10 mouse cellular contexts compared by ENCODE assay signal in genomic region chr17:34971694-34972068, GRCm38 (mm10). TPM values are rescaled to one million over a fixed set of nuclear protein-coding genes. Genes with fewer than 3 reads are reported as not detected.
DNase-seq lines count a peak whose midpoint lies in the region; ATAC-seq and TF ChIP-seq lines count a peak whose summit lies in the region.
"Not testable (repeated sequence)": the region's sequence is repeated elsewhere in the genome, so short reads cannot be mapped to it uniquely, and the experiment has no call there.
"Had no signal": no experiment of that assay in that cellular context is flagged by ENCODE, and none has a peak within 500 bp of the region (broad histone marks: within the 10 kb centered on the region; RNA-seq: fewer than 3 reads in every experiment).

No protein-coding gene starts in this region.

- not testable (repeated sequence) for H3K4me1 ChIP-seq in brown adipose tissue, adult 24 weeks (ENCODE audit: control insufficient read depth, insufficient read depth, insufficient read length, low read length); forebrain, embryonic 10.5 days; heart, embryonic 12.5 days (replicated peaks); hindbrain, postnatal 0 days (ENCODE audit: insufficient read depth, low read length); liver, embryonic 16.5 days (ENCODE audit: control insufficient read depth, low read depth, low read length); midbrain, embryonic 13.5 days (replicated peaks); spleen, adult 2 months (ENCODE audit: control insufficient read depth, insufficient read depth, insufficient read length)

- DNase-seq in forebrain, embryonic 10.5 days (ENCODE audit: extremely low spot score, low spot score); hindbrain, postnatal 0 days (ENCODE audit: low spot score); left cerebral cortex, adult 2 months (ENCODE audit: extremely low spot score in 1 of 2, low spot score in 2 of 2); spleen, adult 2 months (ENCODE audit: low read depth in 1 of 2, low spot score in 2 of 2): not testable (repeated sequence)

- H3K9me3 ChIP-seq in forebrain, embryonic 10.5 days; heart, embryonic 12.5 days (replicated peaks); hindbrain, postnatal 0 days (ENCODE audit: low read length); liver, embryonic 16.5 days (replicated peaks; ENCODE audit: control insufficient read depth, low read length); midbrain, embryonic 13.5 days: not testable (repeated sequence)

- H3K27ac ChIP-seq in brown adipose tissue, adult 24 weeks (replicated peaks; ENCODE audit: low read depth, low read length); forebrain, embryonic 10.5 days; heart, embryonic 12.5 days (ENCODE audit: poor library complexity, severe bottlenecking); hindbrain, postnatal 0 days; left cerebral cortex, adult 2 months; liver, embryonic 16.5 days (ENCODE audit: low read length); midbrain, embryonic 13.5 days; spleen, adult 2 months (ENCODE audit: insufficient read depth, low read length): not testable (repeated sequence)

- H3K27me3 ChIP-seq in forebrain, embryonic 10.5 days (ENCODE audit: poor library complexity, severe bottlenecking), result peaks cover 56% of the 10 kb centered on the region
- peaks cover 26% of the 10 kb centered on the region for H3K27me3 ChIP-seq in heart, embryonic 12.5 days (replicated peaks)
- H3K27me3 ChIP-seq in hindbrain, postnatal 0 days (ENCODE audit: insufficient read depth, low read length), result peaks cover 14% of the 10 kb centered on the region; the same call in 1 of the 2 replicates
- peaks cover 51% of the 10 kb centered on the region for H3K27me3 ChIP-seq in liver, embryonic 16.5 days (ENCODE audit: control insufficient read depth, insufficient read depth, low read depth, low read length)
- peaks cover 43% of the 10 kb centered on the region for H3K27me3 ChIP-seq in midbrain, embryonic 13.5 days
- not testable (repeated sequence) for H3K27me3 ChIP-seq in spleen, adult 2 months (ENCODE audit: control insufficient read depth, insufficient read depth, low read length)

- 2% methylated on average over 31 of the region's 43 CpGs for WGBS in forebrain, embryonic 10.5 days
- 1% methylated on average over 18 of the region's 43 CpGs for WGBS in heart, embryonic 12.5 days
- WGBS in hindbrain, postnatal 0 days, result under 1% methylated on average over 25 of the region's 43 CpGs
- WGBS in liver, embryonic 16.5 days (ENCODE audit: insufficient replicate concordance), result 4% methylated on average over 18 of the region's 43 CpGs
- 6% methylated on average over 24 of the region's 43 CpGs for WGBS in midbrain, embryonic 13.5 days
- WGBS in spleen, adult 2 months, result under 1% methylated on average over 15 of the region's 43 CpGs

- TF ChIP-seq CTCF in hindbrain, postnatal 0 days (IDR thresholded peaks at IDR 0.05; ENCODE audit: low read depth); left cerebral cortex, adult 2 months (IDR thresholded peaks at IDR 0.05); spleen, adult 2 months (IDR thresholded peaks at IDR 0.05; ENCODE audit: extremely low read depth, insufficient read depth, insufficient read length, insufficient replicate concordance): not testable (repeated sequence)

- intact Hi-C loops in left cerebral cortex, adult 2 months (cut with DNase I), result not testable (repeated sequence)

- TF ChIP-seq POLR2A in spleen, adult 2 months (IDR thresholded peaks at IDR 0.05; ENCODE audit: low read depth, low read length), result not testable (repeated sequence)

- H3K4me2 ChIP-seq in heart, embryonic 12.5 days, result peak overlapping the region; percentile 90
- H3K4me2 ChIP-seq in hindbrain, postnatal 0 days (ENCODE audit: low read depth, low read length), result peak overlapping the region; percentile 68; the same call in 1 of the 2 replicates
- peak overlapping the region; percentile 63 for H3K4me2 ChIP-seq in liver, embryonic 16.5 days (ENCODE audit: low read depth, low read length)
- H3K4me2 ChIP-seq in midbrain, embryonic 13.5 days (replicated peaks), result peak overlapping the region; percentile 72

- peak overlapping the region; percentile 42 for H3K4me3 ChIP-seq in brown adipose tissue, adult 24 weeks (ENCODE audit: insufficient read depth, low read depth, low read length)
- peak overlapping the region; percentile 57 for H3K4me3 ChIP-seq in forebrain, embryonic 10.5 days
- peak overlapping the region; percentile 53 for H3K4me3 ChIP-seq in heart, embryonic 12.5 days
- H3K4me3 ChIP-seq in hindbrain, postnatal 0 days (ENCODE audit: low read length), result peak overlapping the region; percentile 36
- peak overlapping the region; percentile 52 for H3K4me3 ChIP-seq in left cerebral cortex, adult 2 months
- peak overlapping the region; percentile 36; the same call in 1 of the 2 replicates for H3K4me3 ChIP-seq in liver, embryonic 16.5 days (ENCODE audit: low read depth, low read length)
- H3K4me3 ChIP-seq in midbrain, embryonic 13.5 days (replicated peaks), result peak overlapping the region; percentile 41
- peak overlapping the region; percentile 40 for H3K4me3 ChIP-seq in spleen, adult 2 months (ENCODE audit: extremely low read depth, insufficient read depth, insufficient read length)

- not testable (repeated sequence) for H3K36me3 ChIP-seq in forebrain, embryonic 10.5 days (replicated peaks); heart, embryonic 12.5 days; hindbrain, postnatal 0 days (ENCODE audit: insufficient read depth, low read length); liver, embryonic 16.5 days (ENCODE audit: control insufficient read depth, insufficient read depth); midbrain, embryonic 13.5 days; spleen, adult 2 months (ENCODE audit: control insufficient read depth, insufficient read depth, low read length)

- peak; percentile 20 for ATAC-seq in heart, embryonic 12.5 days (ENCODE audit: insufficient number of reproducible peaks, low FRiP score)
- peak; percentile 66 for ATAC-seq in hindbrain, postnatal 0 days
- ATAC-seq in liver, embryonic 16.5 days (ENCODE audit: low read depth), result peak; percentile 10
- peak; percentile 62; the same call in 1 of the 2 replicates for ATAC-seq in midbrain, embryonic 13.5 days

- H3K9ac ChIP-seq in heart, embryonic 12.5 days; hindbrain, postnatal 0 days (replicated peaks; ENCODE audit: low read length); liver, embryonic 16.5 days (ENCODE audit: low read depth, low read length); midbrain, embryonic 13.5 days (replicated peaks): not testable (repeated sequence)

RNA-seq across cellular contexts. Expression of gene Hspa1a, which starts 0.3 kb away (rescaled TPM):
- 6.3 and 18.9 TPM in 2 replicates for polyA plus RNA-seq in brown adipose tissue, adult 24 weeks (2012; ENCODE audit: insufficient read depth, insufficient read length, missing spikeins)
- polyA plus RNA-seq in forebrain, embryonic 10.5 days (2016; fragmentation: Nextera tagmentation; extraction: Ambion mirVana), result 0.94 and 2.1 TPM in 2 replicates
- polyA plus RNA-seq in heart, embryonic 12.5 days (2016; fragmentation: Nextera tagmentation; extraction: Ambion mirVana), result 6.2 and 6.4 TPM in 2 replicates
- total RNA-seq in hindbrain, postnatal 0 days (2014; rRNA removed), result 25.0 and 29.0 TPM in 2 replicates
- 13.6 and 14.7 TPM in 2 replicates for polyA plus RNA-seq in hindbrain, postnatal 0 days (2015; fragmentation: Nextera tagmentation; extraction: Ambion mirVana)
- 10 to 100 TPM; 14.5 to 17.2 TPM for total RNA-seq in left cerebral cortex, adult 2 months (2021)
- 0.87 and 1.5 TPM in 2 replicates for polyA plus RNA-seq in liver, embryonic 16.5 days (2015; fragmentation: Nextera tagmentation; extraction: Ambion mirVana)
- 2.8 and 2.9 TPM in 2 replicates for polyA plus RNA-seq in midbrain, embryonic 13.5 days (2015; fragmentation: Nextera tagmentation; extraction: Ambion mirVana)
- polyA plus RNA-seq in spleen, adult 2 months (2012; rRNA removed), result 4.2 and 6.7 TPM in 2 replicates

RNA-seq across cellular contexts. Expression of gene Hspa1l, which starts 0.8 kb away (rescaled TPM):
- polyA plus RNA-seq in brown adipose tissue, adult 24 weeks (2012; ENCODE audit: insufficient read depth, insufficient read length, missing spikeins), result 0.48 and 0.71 TPM in 2 replicates
- polyA plus RNA-seq in forebrain, embryonic 10.5 days (2016; fragmentation: Nextera tagmentation; extraction: Ambion mirVana), result 1.1 TPM in 2 replicates
- polyA plus RNA-seq in heart, embryonic 12.5 days (2016; fragmentation: Nextera tagmentation; extraction: Ambion mirVana), result 2.9 and 3.1 TPM in 2 replicates
- 0.99 and 1.4 TPM in 2 replicates for total RNA-seq in hindbrain, postnatal 0 days (2014; rRNA removed)
- polyA plus RNA-seq in hindbrain, postnatal 0 days (2015; fragmentation: Nextera tagmentation; extraction: Ambion mirVana), result 0.76 TPM in 2 replicates
- total RNA-seq in left cerebral cortex, adult 2 months (2021), result under 1 TPM; 0.34 to 0.42 TPM
- 0.21 and 0.27 TPM in 2 replicates for polyA plus RNA-seq in liver, embryonic 16.5 days (2015; fragmentation: Nextera tagmentation; extraction: Ambion mirVana)
- polyA plus RNA-seq in midbrain, embryonic 13.5 days (2015; fragmentation: Nextera tagmentation; extraction: Ambion mirVana), result 0.55 and 1.5 TPM in 2 replicates
- 0.05 and 0.06 TPM in 2 replicates for polyA plus RNA-seq in spleen, adult 2 months (2012; rRNA removed)

RNA-seq across cellular contexts. Expression of gene Gm20481, which starts 2.0 kb away (rescaled TPM):
- not detected in 2 replicates for polyA plus RNA-seq in brown adipose tissue, adult 24 weeks (2012; ENCODE audit: insufficient read depth, insufficient read length, missing spikeins)
- not detected in 2 replicates for polyA plus RNA-seq in forebrain, embryonic 10.5 days (2016; fragmentation: Nextera tagmentation; extraction: Ambion mirVana)
- polyA plus RNA-seq in heart, embryonic 12.5 days (2016; fragmentation: Nextera tagmentation; extraction: Ambion mirVana), result not detected in 2 replicates
- total RNA-seq in hindbrain, postnatal 0 days (2014; rRNA removed), result not detected in 2 replicates
- polyA plus RNA-seq in hindbrain, postnatal 0 days (2015; fragmentation: Nextera tagmentation; extraction: Ambion mirVana), result not detected in 2 replicates
- not detected for total RNA-seq in left cerebral cortex, adult 2 months (2021)
- polyA plus RNA-seq in liver, embryonic 16.5 days (2015; fragmentation: Nextera tagmentation; extraction: Ambion mirVana), result not detected in 2 replicates
- polyA plus RNA-seq in midbrain, embryonic 13.5 days (2015; fragmentation: Nextera tagmentation; extraction: Ambion mirVana), result not detected in 2 replicates
- not detected in 2 replicates for polyA plus RNA-seq in spleen, adult 2 months (2012; rRNA removed)
- total RNA-seq: layer of hippocampus, postnatal 36 days had no signal
- polyA plus RNA-seq: urinary bladder, adult 2 months had no signal

RNA-seq across cellular contexts. Expression of gene Lsm2, which starts 10.0 kb away (rescaled TPM):
- polyA plus RNA-seq in brown adipose tissue, adult 24 weeks (2012; ENCODE audit: insufficient read depth, insufficient read length, missing spikeins), result 22.4 and 29.8 TPM in 2 replicates
- 363 and 375 TPM in 2 replicates for polyA plus RNA-seq in forebrain, embryonic 10.5 days (2016; fragmentation: Nextera tagmentation; extraction: Ambion mirVana)
- 143 and 145 TPM in 2 replicates for polyA plus RNA-seq in heart, embryonic 12.5 days (2016; fragmentation: Nextera tagmentation; extraction: Ambion mirVana)
- total RNA-seq in hindbrain, postnatal 0 days (2014; rRNA removed), result 35.5 and 43.1 TPM in 2 replicates
- 106 and 110 TPM in 2 replicates for polyA plus RNA-seq in hindbrain, postnatal 0 days (2015; fragmentation: Nextera tagmentation; extraction: Ambion mirVana)
- 10 to 100 TPM; 15.8 to 18.4 TPM for total RNA-seq in left cerebral cortex, adult 2 months (2021)
- polyA plus RNA-seq in liver, embryonic 16.5 days (2015; fragmentation: Nextera tagmentation; extraction: Ambion mirVana), result 97.6 and 103 TPM in 2 replicates
- 141 and 150 TPM in 2 replicates for polyA plus RNA-seq in midbrain, embryonic 13.5 days (2015; fragmentation: Nextera tagmentation; extraction: Ambion mirVana)
- 60.7 and 65.2 TPM in 2 replicates for polyA plus RNA-seq in spleen, adult 2 months (2012; rRNA removed)

RNA-seq across cellular contexts. Expression of gene Hspa1b, which starts 12.6 kb away (rescaled TPM):
- polyA plus RNA-seq in brown adipose tissue, adult 24 weeks (2012; ENCODE audit: insufficient read depth, insufficient read length, missing spikeins), result 5.2 and 26.8 TPM in 2 replicates
- 0.07 TPM in 1 of 2 replicates, not detected in the other for polyA plus RNA-seq in forebrain, embryonic 10.5 days (2016; fragmentation: Nextera tagmentation; extraction: Ambion mirVana)
- 0.12 and 0.13 TPM in 2 replicates for polyA plus RNA-seq in heart, embryonic 12.5 days (2016; fragmentation: Nextera tagmentation; extraction: Ambion mirVana)
- total RNA-seq in hindbrain, postnatal 0 days (2014; rRNA removed), result 15.2 and 20.4 TPM in 2 replicates
- 0.51 and 0.55 TPM in 2 replicates for polyA plus RNA-seq in hindbrain, postnatal 0 days (2015; fragmentation: Nextera tagmentation; extraction: Ambion mirVana)
- 10 to 100 TPM; 18.8 to 22.1 TPM for total RNA-seq in left cerebral cortex, adult 2 months (2021)
- polyA plus RNA-seq in liver, embryonic 16.5 days (2015; fragmentation: Nextera tagmentation; extraction: Ambion mirVana), result 0.05 TPM in 1 of 2 replicates, not detected in the other
- polyA plus RNA-seq in midbrain, embryonic 13.5 days (2015; fragmentation: Nextera tagmentation; extraction: Ambion mirVana), result 0.10 and 0.11 TPM in 2 replicates
- 7.6 and 12.5 TPM in 2 replicates for polyA plus RNA-seq in spleen, adult 2 months (2012; rRNA removed)

Comparison
In these comparisons a context has a peak if more than half of its experiments do, and no peak if none do; other contexts are left out.
1. ATAC-seq: peak in every context shown above with its lines; median percentile 66 in hindbrain, postnatal 0 days; 62 in midbrain, embryonic 13.5 days; 20 in heart, embryonic 12.5 days; 10 in liver, embryonic 16.5 days.